Mouse (Mus musculus): Measurements from ENCODE around the gene Lrrc7.

DNA sequence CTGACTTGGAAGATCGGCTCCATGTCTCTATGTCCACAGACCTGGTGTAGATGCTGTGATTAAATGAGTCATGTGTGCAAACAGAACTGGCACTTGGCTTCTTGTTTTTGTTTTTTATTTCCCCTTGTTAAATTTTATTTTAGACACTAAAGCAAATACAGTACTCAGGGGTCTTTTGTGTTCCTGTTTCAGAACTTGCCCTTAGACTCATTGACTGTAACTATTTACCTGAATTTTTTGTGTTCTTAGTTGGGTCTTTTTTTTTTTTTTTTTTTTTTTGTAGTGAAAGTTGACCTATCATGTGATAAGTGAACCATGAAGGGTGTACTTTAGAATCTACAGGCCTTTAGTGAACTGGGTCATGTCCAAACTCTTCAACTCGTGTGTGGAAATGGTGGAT, 521.3 kb downstream of the Lrrc7 start:
- TF ChIP-seq POLR2A (IDR thresholded peaks at IDR 0.05; ENCODE audit: insufficient read length, low read depth): no peak
- TF ChIP-seq POLR2AphosphoS2 (IDR thresholded peaks at IDR 0.05; ENCODE audit: insufficient read length, low read depth): no peak
- no peak for TF ChIP-seq MYOD1 (IDR thresholded peaks at IDR 0.05; ENCODE audit: control insufficient read depth in 1 of 3, insufficient read length in 2 of 3, low read depth in 2 of 3)
- TF ChIP-seq TCF3 (IDR thresholded peaks at IDR 0.05; ENCODE audit: insufficient read length, low read depth): no peak
- TF ChIP-seq USF1 (IDR thresholded peaks at IDR 0.05; ENCODE audit: low read depth): no peak
- TF ChIP-seq E2F4 (IDR thresholded peaks at IDR 0.05; ENCODE audit: insufficient read depth): no peak
- no peak for TF ChIP-seq MAX (IDR thresholded peaks at IDR 0.05; ENCODE audit: low read depth)
